Mouse (Mus musculus): ENCODE results near the gene Ushbp1.

GRCm38 (mm10) chr8:71400826-71401225 lies 5.2 kb upstream of the Ushbp1 start:
- no peak for TF ChIP-seq CTCF (IDR thresholded peaks at IDR 0.05; ENCODE audit: extremely low read depth, insufficient read length, insufficient replicate concordance, low read depth, low read length)
- no peak for TF ChIP-seq POLR2A (IDR thresholded peaks at IDR 0.05; ENCODE audit: low read depth, low read length)
